Mouse (Mus musculus): ENCODE results near the gene Itga4.

Gene Itga4

GRCm38 (mm10) chr2:79266480-79266879 lies 11.3 kb downstream of the Itga4 start:
- DNase-seq (ENCODE audit: extremely low spot score): no peak

- DNase-seq (ENCODE audit: extremely low spot score): no peak
Measured at GRCm38 (mm10) chr2:79267181-79267580, 12.0 kb downstream of the Itga4 start.

GRCm38 (mm10) chr2:79268863-79269262 lies 13.6 kb downstream of the Itga4 start:
- DNase-seq (ENCODE audit: extremely low spot score): no peak

GRCm38 (mm10) chr2:79270034-79270535 lies 14.9 kb downstream of the Itga4 start:
- no peak for DNase-seq (ENCODE audit: extremely low spot score)

GRCm38 (mm10) chr2:79271838-79272237 lies 16.6 kb downstream of the Itga4 start:
- DNase-seq (ENCODE audit: extremely low spot score): no peak

- DNase-seq (ENCODE audit: extremely low spot score): no peak
Measured at GRCm38 (mm10) chr2:79278581-79278980, 23.4 kb downstream of the Itga4 start.

GRCm38 (mm10) chr2:79284206-79284605 lies 29.0 kb downstream of the Itga4 start:
- DNase-seq (ENCODE audit: extremely low spot score): no peak

GRCm38 (mm10) chr2:79290149-79290548 lies 34.9 kb downstream of the Itga4 start:
- no peak for DNase-seq (ENCODE audit: extremely low spot score)

GRCm38 (mm10) chr2:79291922-79292321 lies 36.7 kb downstream of the Itga4 start:
- DNase-seq (ENCODE audit: extremely low spot score): no peak

GRCm38 (mm10) chr2:79292431-79292830 lies 37.2 kb downstream of the Itga4 start:
- DNase-seq (ENCODE audit: extremely low spot score): no peak

- DNase-seq (ENCODE audit: extremely low spot score): no peak
Measured at GRCm38 (mm10) chr2:79302398-79302797, 47.2 kb downstream of the Itga4 start.

GRCm38 (mm10) chr2:79307549-79307948 lies 52.3 kb downstream of the Itga4 start:
- no peak for DNase-seq (ENCODE audit: extremely low spot score)

GRCm38 (mm10) chr2:79309454-79310118 lies 54.4 kb downstream of the Itga4 start:
- DNase-seq (ENCODE audit: extremely low spot score): no peak

GRCm38 (mm10) chr2:79312499-79312898 lies 57.3 kb downstream of the Itga4 start:
- no peak for DNase-seq (ENCODE audit: extremely low spot score)

- no peak for DNase-seq (ENCODE audit: extremely low spot score)
Measured at GRCm38 (mm10) chr2:79315108-79315507, 59.9 kb downstream of the Itga4 start.

GRCm38 (mm10) chr2:79316182-79316880 lies 61.1 kb downstream of the Itga4 start:
- no peak for DNase-seq (ENCODE audit: extremely low spot score)

- no peak for DNase-seq (ENCODE audit: extremely low spot score)
Measured at GRCm38 (mm10) chr2:79328079-79328478, 72.9 kb downstream of the Itga4 start.

- no peak for DNase-seq (ENCODE audit: extremely low spot score)
Measured at GRCm38 (mm10) chr2:79334661-79335060, 79.4 kb downstream of the Itga4 start.

- DNase-seq (ENCODE audit: extremely low spot score): no peak
Measured at GRCm38 (mm10) chr2:79336141-79336540, 80.9 kb downstream of the Itga4 start.

GRCm38 (mm10) chr2:79339003-79339402 lies 83.8 kb downstream of the Itga4 start:
- DNase-seq (ENCODE audit: extremely low spot score): no peak

GRCm38 (mm10) chr2:79343115-79343514 lies 87.9 kb downstream of the Itga4 start:
- no peak for DNase-seq (ENCODE audit: extremely low spot score)

- peak; percentile 25 for DNase-seq (ENCODE audit: extremely low spot score)
Measured at GRCm38 (mm10) chr2:79351179-79352099, 96.2 kb downstream of the Itga4 start.

Measured in embryo, embryonic 9.5 days (tissue).